ENCODE assay signal across 8 mouse cellular contexts in the genomic region with DNA sequence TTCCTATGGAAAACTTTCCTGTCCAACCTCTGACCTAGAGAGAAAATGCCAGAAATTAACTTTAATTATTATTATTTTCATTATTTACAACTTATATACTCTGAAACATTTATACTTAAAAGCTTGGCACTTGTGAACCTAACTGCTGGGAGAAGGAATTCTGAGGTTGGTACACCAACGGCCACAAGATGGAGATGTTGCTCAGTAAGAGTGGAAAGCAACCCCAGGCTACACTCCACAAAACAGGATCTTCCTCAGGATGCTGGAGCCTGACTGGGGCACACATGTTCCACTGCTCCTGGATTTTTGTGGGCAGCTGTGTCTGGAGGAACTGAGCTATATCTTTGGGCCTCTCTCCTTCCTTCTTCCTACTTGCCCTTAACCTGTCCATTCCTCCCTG. TPM values are rescaled to one million over a fixed set of nuclear protein-coding genes. Genes with fewer than 3 reads are reported as not detected.
DNase-seq lines count a peak whose midpoint lies in the region; ATAC-seq and TF ChIP-seq lines count a peak whose summit lies in the region.

No protein-coding gene starts in this region.

- peaks cover 55% of the 10 kb centered on the region for H3K36me3 ChIP-seq in liver, adult 2 months (ENCODE audit: control insufficient read depth, insufficient read depth, low read length)
- peaks cover 3% of the 10 kb centered on the region; the same call in 1 of the 2 replicates for H3K36me3 ChIP-seq in liver, embryonic 11.5 days (ENCODE audit: control insufficient read depth, insufficient read depth, low read length)
- H3K36me3 ChIP-seq in liver, postnatal 0 days (replicated peaks; ENCODE audit: insufficient read depth, low read length) = peaks cover 9% of the 10 kb centered on the region; the same call in 1 of the 2 replicates

- no peak overlapping the region for H3K27ac ChIP-seq in liver, adult 2 months (replicated peaks; ENCODE audit: insufficient read depth, low read depth, low read length)
- no peak overlapping the region for H3K27ac ChIP-seq in liver, embryonic 11.5 days (ENCODE audit: low read depth, low read length)
- no peak overlapping the region for H3K27ac ChIP-seq in liver, postnatal 0 days (ENCODE audit: low read depth)

- no peaks in the 10 kb centered on the region for H3K9me3 ChIP-seq in liver, embryonic 11.5 days (ENCODE audit: control insufficient read depth, low read length)
- H3K9me3 ChIP-seq in liver, postnatal 0 days (ENCODE audit: low read length) = no peaks in the 10 kb centered on the region

- no peaks in the 10 kb centered on the region for H3K79me2 ChIP-seq in liver, adult 2 months (ENCODE audit: control insufficient read depth, insufficient read depth, low read length)

- WGBS in liver, adult 2 months = 27% methylated on average over 1 of the region's 1 CpGs
- 34% methylated on average over 1 of the region's 1 CpGs for WGBS in liver, embryonic 11.5 days
- 9% methylated on average over 1 of the region's 1 CpGs for WGBS in liver, postnatal 0 days (ENCODE audit: insufficient replicate concordance)

- ATAC-seq in liver, embryonic 11.5 days (replicated peaks; ENCODE audit: low FRiP score) = no peak
- peak; percentile 81 for ATAC-seq in frontal cortex, adult (ENCODE audit: low TSS enrichment)
- ATAC-seq in liver, postnatal 0 days = no peak
- ATAC-seq in megakaryocyte, adult 5-6 weeks (ENCODE audit: poor library complexity, severe bottlenecking) = no peak

- TF ChIP-seq POLR2A in liver, adult 2 months (IDR thresholded peaks at IDR 0.05; ENCODE audit: extremely low read depth, insufficient read depth, low read length) = no peak

- peak; percentile 27; the same call in 1 of the 2 replicates for TF ChIP-seq CTCF in liver, adult 2 months (IDR thresholded peaks at IDR 0.05; ENCODE audit: low read depth, low read length)
- peak; percentile 62 for TF ChIP-seq CTCF in liver, postnatal 0 days (IDR thresholded peaks at IDR 0.05; ENCODE audit: low read depth)

- no peak overlapping the region for H3K9ac ChIP-seq in liver, adult 2 months (ENCODE audit: low read depth, low read length)
- H3K9ac ChIP-seq in liver, embryonic 11.5 days (ENCODE audit: low read depth, low read length) = no peak overlapping the region
- no peak overlapping the region for H3K9ac ChIP-seq in liver, postnatal 0 days (replicated peaks)

- no peaks in the 10 kb centered on the region for H3K27me3 ChIP-seq in liver, adult 2 months (ENCODE audit: control insufficient read depth, insufficient read depth, low read length)
- H3K27me3 ChIP-seq in liver, embryonic 11.5 days (replicated peaks; ENCODE audit: control insufficient read depth, insufficient read depth, low read length) = no peaks in the 10 kb centered on the region
- no peaks in the 10 kb centered on the region for H3K27me3 ChIP-seq in liver, postnatal 0 days (ENCODE audit: insufficient read depth, low read length)

- no peaks in the 10 kb centered on the region for H3K4me1 ChIP-seq in liver, adult 2 months (ENCODE audit: control insufficient read depth, insufficient read depth, low read length)
- H3K4me1 ChIP-seq in liver, embryonic 11.5 days (replicated peaks; ENCODE audit: control insufficient read depth, insufficient read depth, low read length) = no peaks in the 10 kb centered on the region
- H3K4me1 ChIP-seq in liver, postnatal 0 days (ENCODE audit: insufficient read depth) = no peaks in the 10 kb centered on the region

- no peak overlapping the region for H3K4me3 ChIP-seq in liver, adult 2 months (ENCODE audit: insufficient read depth, low read depth, low read length)
- no peak overlapping the region for H3K4me3 ChIP-seq in liver, embryonic 11.5 days (ENCODE audit: low read depth, low read length)
- H3K4me3 ChIP-seq in liver, postnatal 0 days (ENCODE audit: low read depth, low read length) = no peak overlapping the region

- H3K4me2 ChIP-seq in liver, embryonic 11.5 days = no peak overlapping the region
- no peak overlapping the region for H3K4me2 ChIP-seq in liver, postnatal 0 days (ENCODE audit: low read depth, low read length)

- no peak for TF ChIP-seq EP300 in liver, postnatal 0 days (IDR thresholded peaks at IDR 0.05; ENCODE audit: low read depth)

- DNase-seq in cerebellum, adult 18-20 months = peak; percentile 22
- DNase-seq in cerebellum, adult 11 months = no peak
- peak; percentile 36 for DNase-seq in liver, adult 2 months (ENCODE audit: extremely low read depth, low read depth, low spot score)
- DNase-seq in liver, embryonic 11.5 days (ENCODE audit: low spot score) = no peak
- no peak for DNase-seq in liver, postnatal 0 days
- no peak for DNase-seq in thymus, postnatal 14 days

RNA-seq across cellular contexts. Expression of a gene that starts 21.8 kb away (rescaled TPM):
- total RNA-seq in liver, adult 2 months (2014; rRNA removed) = 95.8 and 105 TPM in 2 replicates
- polyA plus RNA-seq in liver, adult 2 months (2012; rRNA removed) = 20.3 and 24.4 TPM in 2 replicates
- 50.8 and 54.8 TPM in 2 replicates for polyA plus RNA-seq in liver, embryonic 11.5 days (2014; fragmentation: Nextera tagmentation; extraction: Ambion mirVana)
- polyA plus RNA-seq in liver, postnatal 0 days (2015; fragmentation: Nextera tagmentation; extraction: Ambion mirVana) = 27.1 and 28.2 TPM in 2 replicates
- 21.5 and 33.0 TPM in 2 replicates for total RNA-seq in megakaryocyte, adult 5-6 weeks (2015)
- 43.1 and 56.8 TPM in 2 replicates for total RNA-seq in megakaryocyte, adult 5-6 weeks (2017)

RNA-seq across cellular contexts. Expression of a gene that starts 21.9 kb away (rescaled TPM):
- total RNA-seq in liver, adult 2 months (2014; rRNA removed) = 3.8 and 4.9 TPM in 2 replicates
- polyA plus RNA-seq in liver, adult 2 months (2012; rRNA removed) = 2.0 and 3.4 TPM in 2 replicates
- polyA plus RNA-seq in liver, embryonic 11.5 days (2014; fragmentation: Nextera tagmentation; extraction: Ambion mirVana) = 20.6 and 21.1 TPM in 2 replicates
- 4.8 and 5.4 TPM in 2 replicates for polyA plus RNA-seq in liver, postnatal 0 days (2015; fragmentation: Nextera tagmentation; extraction: Ambion mirVana)
- total RNA-seq in megakaryocyte, adult 5-6 weeks (2015) = 26.8 and 29.6 TPM in 2 replicates
- total RNA-seq in megakaryocyte, adult 5-6 weeks (2017) = 25.2 and 26.3 TPM in 2 replicates

Comparison
In these comparisons a context has a peak if more than half of its experiments do, and no peak if none do; other contexts are left out.
1. DNase-seq: peak in cerebellum, adult 18-20 months (2 of 2) and liver, adult 2 months (single experiment); none in cerebellum, adult 11 months (single experiment), liver, embryonic 11.5 days (single experiment), liver, postnatal 0 days (single experiment) and thymus, postnatal 14 days (single experiment).